Mouse (Mus musculus): ENCODE measurements around the gene Arhgef28.

- no peak for TF ChIP-seq POLR2A (IDR thresholded peaks at IDR 0.05; ENCODE audit: borderline replicate concordance, insufficient read depth, low read length)
- no peak for TF ChIP-seq CTCF (IDR thresholded peaks at IDR 0.05; ENCODE audit: borderline replicate concordance, insufficient read depth, low read depth, low read length)
Observed at GRCm38 (mm10) chr13:98175323-98176007, 30.8 kb downstream of the Arhgef28 start.
